Mouse (Mus musculus) Patski (cell line): Measurements from ENCODE around the gene Cmtm3. TPM values are rescaled to one million over a fixed set of nuclear protein-coding genes. Genes with fewer than 3 reads are reported as not detected.

Experiments used
- ATAC-seq: fragments of 100-300 bp; one replicate; pipeline ENCODE4 v1.8.0; 2021
- CTCF ChIA-PET: fragments of 350-600 bp; sonication (Branson Sonifier 250); formaldehyde crosslinking; loops from one replicate; lab custom pipeline; 2022; ENCODE audit warnings: inconsistent platforms; lab: Charles Lee
- POLR2A ChIA-PET: fragments of 350-600 bp; sonication (Branson Sonifier 250); formaldehyde crosslinking; loops from one replicate; lab custom pipeline; 2022; ENCODE audit warnings: antibody characterized with exemption, inconsistent platforms; lab: Charles Lee
- DNase-seq: peaks from one replicate; pipeline ENCODE4 v3.0.0-alpha.2; 2011; ENCODE audit warnings: low read depth, low spot score
- H3K27me3 ChIP-seq: fragments of 371-371 bp; one replicate; pipeline ENCODE4 v1.5.1; 2021
- CTCF ChIP-seq: fragments of 100-300 bp; IDR thresholded peaks from one replicate; pipeline ENCODE4 v1.5.1; 2021
- in situ Hi-C: fragments of 300-500 bp; cut with MboI; formaldehyde crosslinking; loops from 3 replicates; pipeline ENCODE4 v1.11.1; 2018; ENCODE audit warnings: low pct_unique_long_range_greater_than_20kb, mixed read lengths
- polyA plus RNA-seq: library from polyadenylated mRNA; unstranded; gene quantifications from one replicate; pipeline ENCODE4 v1.2.3, GENCODE M21; 2021

Gene Cmtm3
- polyA plus RNA-seq, 1 experiment from 2014 or later: 120 TPM

GRCm38 (mm10) chr8:104394801-104395702 lies 55.8 kb downstream of the Cmtm3 start:
- ATAC-seq (peak; percentile 69), DNase-seq (no peak)
- H3K27me3 ChIP-seq: peaks cover 3% of the 10 kb centered on the region
- TF ChIP-seq CTCF: no peak
- POLR2A ChIA-PET: interaction anchor here (1.1 kb wide), 2 partner anchors 12 to 17 kb away, joined by 3 read pairs; no protein-coding TSS in a partner anchor
- CTCF ChIA-PET: interaction anchor here (1.9 kb wide), 1 partner anchor 12 kb away, joined by 7 read pairs; no protein-coding TSS in a partner anchor
- in situ Hi-C loops: no loop called here

GRCm38 (mm10) chr8:104395703-104396357 lies 56.6 kb downstream of the Cmtm3 start, which contains the start of gene Cmtm4:
Gene Cmtm4, minus strand, starts transcription at chr8:104395807.
- CTCF ChIA-PET: interaction anchor here (0.7 to 2.0 kb wide), 7 partner anchors 10 to 53 kb away, joined by 3 to 9 read pairs (median 4); no protein-coding TSS in a partner anchor
- in situ Hi-C loops: no loop called here

More at GRCm38 (mm10) chr8:104395703-104396357, 56.6 kb downstream of the Cmtm3 start, which contains the start of gene Cmtm4:
- peaks cover 3% of the 10 kb centered on the region for H3K27me3 ChIP-seq
- ATAC-seq: peak; percentile 93
- TF ChIP-seq CTCF: no peak
- POLR2A ChIA-PET: interaction anchor here (1.1 kb wide), 2 partner anchors 13 to 16 kb away, joined by 3 read pairs; no protein-coding TSS in a partner anchor
- no peak for DNase-seq

Other genes with a start within 250 kb of the Cmtm3 start
- not detected for gene Cdh5, start 237.8 kb upstream of the Cmtm3 start, polyA plus RNA-seq
- gene Bean1, start 169.0 kb upstream of the Cmtm3 start, polyA plus RNA-seq: not detected
- 22.0 TPM for gene Tk2, start 90.9 kb upstream of the Cmtm3 start, polyA plus RNA-seq
- 22.0 TPM for gene Cklf, start 88.5 kb upstream of the Cmtm3 start, polyA plus RNA-seq
- gene Cmtm2a, start 46.2 kb upstream of the Cmtm3 start, polyA plus RNA-seq: not detected
- gene Gm45711, start 29.3 kb upstream of the Cmtm3 start, polyA plus RNA-seq: not detected
- 0.14 TPM for gene Cmtm1, start 29.3 kb upstream of the Cmtm3 start, polyA plus RNA-seq
- gene Gm11020, start 17.8 kb upstream of the Cmtm3 start, polyA plus RNA-seq: not detected
- not detected for gene Cmtm2b, start 17.2 kb upstream of the Cmtm3 start, polyA plus RNA-seq
- 39.8 TPM for gene Cmtm4, start 56.4 kb downstream of the Cmtm3 start, polyA plus RNA-seq
- 93.1 TPM for gene Dync1li2, start 103.6 kb downstream of the Cmtm3 start, polyA plus RNA-seq
- gene Terb1, start 170.5 kb downstream of the Cmtm3 start, polyA plus RNA-seq: 0.46 TPM
- 73.2 TPM for gene Nae1, start 195.2 kb downstream of the Cmtm3 start, polyA plus RNA-seq
- 1.2 TPM for gene Car7, start 195.3 kb downstream of the Cmtm3 start, polyA plus RNA-seq